Mouse (Mus musculus) neural tube, embryonic 12.5 days (tissue): ENCODE data around the gene Pcnx. TPM values are rescaled to one million over a fixed set of nuclear protein-coding genes. Genes with fewer than 3 reads are reported as not detected.

Experiments used
- polyA plus RNA-seq: library from polyadenylated mRNA; unstranded; fragments of >200 nt; fragmentation: Nextera tagmentation; extraction: Ambion mirVana; gene quantifications from 2 replicates; pipeline ENCODE4 v1.2.1, GENCODE M21; 2016

The Pcnx gene
- polyA plus RNA-seq, 1 experiment from 2014 or later: 11.7 TPM

Other genes with a start within 250 kb of the Pcnx start
- 6.4 and 7.0 TPM in 2 replicates for gene Ttc9, start 228.8 kb upstream of the Pcnx start, polyA plus RNA-seq
- gene Map3k9, start 78.8 kb upstream of the Pcnx start, polyA plus RNA-seq: 7.8 and 7.9 TPM in 2 replicates